Mouse (Mus musculus) hindbrain, embryonic 12.5 days (tissue): ENCODE measurements around the gene Sphk1. TPM values are rescaled to one million over a fixed set of nuclear protein-coding genes. Genes with fewer than 3 reads are reported as not detected.
A peak's percentile ranks its signal among the peaks of the same experiment; 100 is the strongest.

Experiments used
- ATAC-seq: fragments of 200-750 bp; cut with Nextera tagmentation; 2 replicates; pipeline ENCODE4 v1.8.0; 2017; ENCODE audit warnings: moderate TSS enrichment; ENCODE audit not compliant: low FRiP score
- H3K27ac ChIP-seq: fragments of 300-500 bp; sonication (generic); 2 replicates; pipeline ENCODE4 v1.5.1; 2016; ENCODE audit warnings: mild to moderate bottlenecking
- H3K27me3 ChIP-seq: fragments of 300-500 bp; sonication (generic); 2 replicates; pipeline ENCODE4 v1.6.1; 2016; ENCODE audit warnings: mild to moderate bottlenecking
- H3K36me3 ChIP-seq: fragments of 300-500 bp; sonication (generic); 2 replicates; pipeline ENCODE4 v1.6.1; 2016; ENCODE audit warnings: mild to moderate bottlenecking
- H3K4me1 ChIP-seq: fragments of 300-500 bp; sonication (generic); 2 replicates; pipeline ENCODE4 v1.6.1; 2016
- H3K4me2 ChIP-seq: fragments of 300-500 bp; sonication (generic); replicated peaks from 2 replicates; pipeline ENCODE4 v1.6.1; 2016; ENCODE audit warnings: mild to moderate bottlenecking
- H3K4me3 ChIP-seq: fragments of 300-500 bp; sonication (generic); 2 replicates; pipeline ENCODE4 v1.5.1; 2016; ENCODE audit warnings: mild to moderate bottlenecking
- H3K9ac ChIP-seq: fragments of 300-500 bp; sonication (generic); 2 replicates; pipeline ENCODE4 v1.6.1; 2016; ENCODE audit warnings: mild to moderate bottlenecking, moderate library complexity
- H3K9me3 ChIP-seq: fragments of 300-500 bp; sonication (generic); replicated peaks from 2 replicates; pipeline ENCODE4 v1.6.1; 2016; ENCODE audit warnings: mild to moderate bottlenecking
- WGBS: fragments of 180-500 bp; shearing (Covaris S2); methylation state at CpG from one replicate; pipeline ENCODE4 v1.1.7; 2016; 5-methylcytosine and 5-hydroxymethylcytosine counted together
- polyA plus RNA-seq: library from polyadenylated mRNA; unstranded; fragments of >200 nt; fragmentation: Nextera tagmentation; extraction: Ambion mirVana; gene quantifications from 2 replicates; pipeline ENCODE4 v1.2.1, GENCODE M21; 2016

Gene Sphk1
- polyA plus RNA-seq, 1 experiment from 2014 or later = 10.2 TPM

GRCm38 (mm10) chr11:116512987-116513386, 17.7 kb upstream of the Sphk1 start:
- no peak for ATAC-seq
- Histone ChIP-seq H3K36me3 (no peaks in the 10 kb centered on the region), H3K4me2 (no peak overlapping the region), H3K4me1 (peaks cover 8% of the 10 kb centered on the region), H3K27me3 (peaks cover 11% of the 10 kb centered on the region), H3K9me3 (0 out of 2 replicates have a peak, but pooled peaks cover 7% of the 10 kb centered on the region), H3K9ac (no peak overlapping the region), H3K4me3 (no peak overlapping the region), H3K27ac (no peak overlapping the region)
- WGBS = 86% methylated on average over 6 of the region's 6 CpGs

- Histone ChIP-seq H3K9me3 (0 out of 2 replicates have a peak, but pooled peaks cover 7% of the 10 kb centered on the region), H3K36me3 (no peaks in the 10 kb centered on the region), H3K4me1 (peaks cover 10% of the 10 kb centered on the region), H3K9ac (no peak overlapping the region), H3K27ac (no peak overlapping the region), H3K4me3 (no peak overlapping the region), H3K27me3 (peaks cover 11% of the 10 kb centered on the region), H3K4me2 (no peak overlapping the region)
- no peak for ATAC-seq
- WGBS = 90% methylated on average over 4 of the region's 4 CpGs
Measured at GRCm38 (mm10) chr11:116513531-116514038, 17.1 kb upstream of the Sphk1 start.

- H3K9ac ChIP-seq = no peak overlapping the region
- H3K9me3 ChIP-seq = 0 out of 2 replicates have a peak, but pooled peaks cover 7% of the 10 kb centered on the region
- H3K36me3 ChIP-seq = no peaks in the 10 kb centered on the region
- no peak for ATAC-seq
- H3K4me2 ChIP-seq = peak overlapping the region; percentile 42
- H3K4me3 ChIP-seq = no peak overlapping the region
- peaks cover 10% of the 10 kb centered on the region for H3K4me1 ChIP-seq
- H3K27me3 ChIP-seq = peaks cover 11% of the 10 kb centered on the region
- WGBS = 16% methylated on average over 24 of the region's 24 CpGs
- no peak overlapping the region for H3K27ac ChIP-seq
Measured at GRCm38 (mm10) chr11:116515330-116516020, 15.2 kb upstream of the Sphk1 start.

- Histone ChIP-seq H3K27ac (no peak overlapping the region), H3K4me1 (peaks cover 18% of the 10 kb centered on the region), H3K4me3 (no peak overlapping the region), H3K27me3 (peaks cover 11% of the 10 kb centered on the region), H3K9me3 (no peaks in the 10 kb centered on the region), H3K4me2 (no peak overlapping the region), H3K36me3 (no peaks in the 10 kb centered on the region), H3K9ac (no peak overlapping the region)
- no peak for ATAC-seq
- WGBS = 73% methylated on average over 8 of the region's 8 CpGs
Measured at GRCm38 (mm10) chr11:116518482-116518881, 12.2 kb upstream of the Sphk1 start.

- no peak overlapping the region for H3K27ac ChIP-seq
- H3K9ac ChIP-seq = no peak overlapping the region
- H3K4me2 ChIP-seq = no peak overlapping the region
- ATAC-seq = no peak
- no peak overlapping the region for H3K4me3 ChIP-seq
- H3K9me3 ChIP-seq = no peaks in the 10 kb centered on the region
- H3K36me3 ChIP-seq = no peaks in the 10 kb centered on the region
- 67% methylated on average over 3 of the region's 3 CpGs for WGBS
- H3K4me1 ChIP-seq = peaks cover 12% of the 10 kb centered on the region
- no peaks in the 10 kb centered on the region; the same call in 1 of the 2 replicates for H3K27me3 ChIP-seq
Measured at GRCm38 (mm10) chr11:116521143-116521542, 9.6 kb upstream of the Sphk1 start.

GRCm38 (mm10) chr11:116522046-116522445, 8.7 kb upstream of the Sphk1 start:
- Histone ChIP-seq H3K36me3 (no peaks in the 10 kb centered on the region), H3K9me3 (no peaks in the 10 kb centered on the region), H3K9ac (no peak overlapping the region), H3K4me3 (no peak overlapping the region), H3K27me3 (no peaks in the 10 kb centered on the region; the same call in 1 of the 2 replicates), H3K27ac (no peak overlapping the region), H3K4me2 (no peak overlapping the region), H3K4me1 (peaks cover 12% of the 10 kb centered on the region)
- 88% methylated on average over 3 of the region's 3 CpGs for WGBS
- no peak for ATAC-seq

GRCm38 (mm10) chr11:116522886-116523698, 7.6 kb upstream of the Sphk1 start:
- no peak overlapping the region for H3K9ac ChIP-seq
- WGBS = 63% methylated on average over 16 of the region's 16 CpGs
- no peak overlapping the region for H3K4me2 ChIP-seq
- no peak for ATAC-seq
- H3K4me1 ChIP-seq = peaks cover 12% of the 10 kb centered on the region
- H3K4me3 ChIP-seq = no peak overlapping the region
- H3K36me3 ChIP-seq = no peaks in the 10 kb centered on the region
- no peaks in the 10 kb centered on the region; the same call in 1 of the 2 replicates for H3K27me3 ChIP-seq
- H3K27ac ChIP-seq = no peak overlapping the region
- no peaks in the 10 kb centered on the region for H3K9me3 ChIP-seq

- Histone ChIP-seq H3K4me2 (no peak overlapping the region), H3K36me3 (no peaks in the 10 kb centered on the region), H3K9me3 (no peaks in the 10 kb centered on the region), H3K9ac (no peak overlapping the region), H3K27me3 (no peaks in the 10 kb centered on the region; the same call in 1 of the 2 replicates), H3K4me3 (no peak overlapping the region), H3K27ac (no peak overlapping the region), H3K4me1 (peaks cover 10% of the 10 kb centered on the region)
- ATAC-seq = no peak
- 47% methylated on average over 5 of the region's 5 CpGs for WGBS
Measured at GRCm38 (mm10) chr11:116523699-116524189, 7.0 kb upstream of the Sphk1 start.

- peaks cover 40% of the 10 kb centered on the region for H3K27me3 ChIP-seq
- H3K36me3 ChIP-seq = no peaks in the 10 kb centered on the region
- 82% methylated on average over 8 of the region's 8 CpGs for WGBS
- H3K9ac ChIP-seq = no peak overlapping the region
- H3K4me3 ChIP-seq = no peak overlapping the region
- peaks cover 40% of the 10 kb centered on the region for H3K4me1 ChIP-seq
- H3K27ac ChIP-seq = no peak overlapping the region
- no peak for ATAC-seq
- H3K9me3 ChIP-seq = no peaks in the 10 kb centered on the region
- H3K4me2 ChIP-seq = no peak overlapping the region
Measured at GRCm38 (mm10) chr11:116528636-116529320, 1.9 kb upstream of the Sphk1 start.

- peak overlapping the region; percentile 82 for H3K4me2 ChIP-seq
- H3K27me3 ChIP-seq = peaks cover 65% of the 10 kb centered on the region
- H3K27ac ChIP-seq = peak overlapping the region; percentile 40; the same call in 1 of the 2 replicates
- H3K36me3 ChIP-seq = 0 out of 2 replicates have a peak, but pooled peaks cover 6% of the 10 kb centered on the region
- H3K9ac ChIP-seq = peak overlapping the region; percentile 59
- 3% methylated on average over 48 of the region's 48 CpGs for WGBS
- peaks cover 45% of the 10 kb centered on the region for H3K4me1 ChIP-seq
- H3K4me3 ChIP-seq = peak overlapping the region; percentile 42
- no peaks in the 10 kb centered on the region for H3K9me3 ChIP-seq
- no peak for ATAC-seq
Measured at GRCm38 (mm10) chr11:116531371-116532191, 856 bp downstream of the Sphk1 start.

GRCm38 (mm10) chr11:116532262-116532809, 1.6 kb downstream of the Sphk1 start:
- Histone ChIP-seq H3K4me1 (peaks cover 45% of the 10 kb centered on the region), H3K27ac (0 out of 2 replicates have a peak overlapping the region, but pooled peaks have one; percentile 23), H3K36me3 (peaks cover 11% of the 10 kb centered on the region; the same call in 1 of the 2 replicates), H3K9ac (peak overlapping the region; percentile 59), H3K27me3 (peaks cover 65% of the 10 kb centered on the region), H3K4me3 (peak overlapping the region; percentile 42), H3K9me3 (no peaks in the 10 kb centered on the region), H3K4me2 (peak overlapping the region; percentile 82)
- ATAC-seq = no peak
- under 1% methylated on average over 30 of the region's 30 CpGs for WGBS
